Mouse (Mus musculus): ENCODE results near the gene Vmn1r192. TPM values are rescaled to one million over a fixed set of nuclear protein-coding genes. Genes with fewer than 3 reads are reported as not detected.
"Not testable (repeated sequence)": the region's sequence is repeated elsewhere in the genome, so short reads cannot be mapped to it uniquely, and the experiment has no call there.

Vmn1r192 gene
- polyA plus RNA-seq (2015; fragmentation: Nextera tagmentation; extraction: Ambion mirVana): not detected in 2 replicates

- Histone ChIP-seq H3K9me3 (no peaks in the 10 kb centered on the region), H3K36me3 (no peaks in the 10 kb centered on the region), H3K27me3 (no peaks in the 10 kb centered on the region), H3K27ac (no peak within 1 kb of the TSS), H3K9ac (replicated peaks) (no peak within 1 kb of the TSS), H3K4me1 (replicated peaks) (no peaks in the 10 kb centered on the region), H3K4me3 (replicated peaks) (no peak within 1 kb of the TSS), H3K4me2 (replicated peaks) (no peak within 1 kb of the TSS)
- ATAC-seq: no peak
These were observed at the start of gene Vmn1r192 for GRCm38 (mm10) chr13:22191041-22191440. TSS of gene Vmn1r192 (minus strand) at chr13:22191141.

DNA sequence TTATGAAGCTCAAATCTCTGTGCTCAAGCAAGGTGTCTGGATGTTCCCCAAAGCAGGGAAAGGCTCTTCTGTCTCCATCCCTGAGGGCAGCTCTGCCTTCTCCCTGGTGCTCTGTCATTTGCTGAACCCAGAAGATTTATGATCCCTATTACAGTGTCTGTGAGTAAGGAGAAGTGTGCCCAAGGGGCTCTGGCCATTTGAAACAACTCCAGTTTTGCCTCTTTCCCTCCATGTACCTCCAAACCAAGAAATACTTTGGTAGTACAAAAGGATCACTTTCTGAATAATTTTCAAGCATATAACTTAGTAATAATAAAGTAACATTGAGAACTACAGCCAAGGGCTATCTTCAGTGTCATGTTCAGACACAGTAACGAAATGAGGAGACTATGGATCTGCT lies 32.1 kb upstream of the Vmn1r192 start, which contains the start of gene Vmn1r193:
Gene Vmn1r193 (minus strand): TSS at position 101 of the 400 bp plus-strand sequence.
- not testable (repeated sequence) for H3K4me1 ChIP-seq (replicated peaks); H3K4me2 ChIP-seq (replicated peaks); H3K27me3 ChIP-seq; ATAC-seq; H3K27ac ChIP-seq; H3K36me3 ChIP-seq; H3K4me3 ChIP-seq (replicated peaks); H3K9me3 ChIP-seq; H3K9ac ChIP-seq (replicated peaks)
- 85% methylated on average over 1 of the region's 1 CpGs for WGBS

- not testable (repeated sequence) for H3K9me3 ChIP-seq; H3K4me3 ChIP-seq (replicated peaks); ATAC-seq; H3K4me1 ChIP-seq (replicated peaks); H3K4me2 ChIP-seq (replicated peaks); H3K27me3 ChIP-seq; H3K27ac ChIP-seq; H3K9ac ChIP-seq (replicated peaks); H3K36me3 ChIP-seq
- WGBS: 60% methylated on average over 3 of the region's 3 CpGs
These were observed 1.8 kb upstream of the Vmn1r192 start for GRCm38 (mm10) chr13:22192756-22193155.

- no peaks in the 10 kb centered on the region for H3K9me3 ChIP-seq
- 83% methylated on average over 2 of the region's 2 CpGs for WGBS
- H3K27me3 ChIP-seq: no peaks in the 10 kb centered on the region
- no peaks in the 10 kb centered on the region for H3K36me3 ChIP-seq
- no peaks in the 10 kb centered on the region for H3K4me1 ChIP-seq (replicated peaks)
- ATAC-seq: no peak
- no peak overlapping the region for H3K4me3 ChIP-seq (replicated peaks)
- H3K9ac ChIP-seq (replicated peaks): no peak overlapping the region
- H3K4me2 ChIP-seq (replicated peaks): no peak overlapping the region
- H3K27ac ChIP-seq: no peak overlapping the region
These were observed 556 bp downstream of the Vmn1r192 start for GRCm38 (mm10) chr13:22190385-22190784.

GRCm38 (mm10) chr13:22189313-22189712 lies 1.6 kb downstream of the Vmn1r192 start:
- no peak overlapping the region for H3K9ac ChIP-seq (replicated peaks)
- no peak overlapping the region for H3K4me3 ChIP-seq (replicated peaks)
- 92% methylated on average over 2 of the region's 2 CpGs for WGBS
- H3K36me3 ChIP-seq: no peaks in the 10 kb centered on the region
- no peak overlapping the region for H3K27ac ChIP-seq
- no peak overlapping the region for H3K4me2 ChIP-seq (replicated peaks)
- no peaks in the 10 kb centered on the region for H3K27me3 ChIP-seq
- H3K4me1 ChIP-seq (replicated peaks): no peaks in the 10 kb centered on the region
- no peaks in the 10 kb centered on the region for H3K9me3 ChIP-seq
- ATAC-seq: no peak

GRCm38 (mm10) chr13:22183869-22184268 lies 7.1 kb downstream of the Vmn1r192 start, which contains the start of gene Vmn1r191:
TSS of gene Vmn1r191 (minus strand) at chr13:22183969.
- 64% methylated on average over 1 of the region's 1 CpGs for WGBS
- no peak within 1 kb of the TSS for H3K4me3 ChIP-seq (replicated peaks)
- no peaks in the 10 kb centered on the region for H3K36me3 ChIP-seq
- no peak within 1 kb of the TSS for H3K27ac ChIP-seq
- ATAC-seq: no peak
- H3K4me1 ChIP-seq (replicated peaks): no peaks in the 10 kb centered on the region
- H3K9me3 ChIP-seq: no peaks in the 10 kb centered on the region
- no peaks in the 10 kb centered on the region for H3K27me3 ChIP-seq
- H3K4me2 ChIP-seq (replicated peaks): no peak within 1 kb of the TSS
- H3K9ac ChIP-seq (replicated peaks): no peak within 1 kb of the TSS

DNA sequence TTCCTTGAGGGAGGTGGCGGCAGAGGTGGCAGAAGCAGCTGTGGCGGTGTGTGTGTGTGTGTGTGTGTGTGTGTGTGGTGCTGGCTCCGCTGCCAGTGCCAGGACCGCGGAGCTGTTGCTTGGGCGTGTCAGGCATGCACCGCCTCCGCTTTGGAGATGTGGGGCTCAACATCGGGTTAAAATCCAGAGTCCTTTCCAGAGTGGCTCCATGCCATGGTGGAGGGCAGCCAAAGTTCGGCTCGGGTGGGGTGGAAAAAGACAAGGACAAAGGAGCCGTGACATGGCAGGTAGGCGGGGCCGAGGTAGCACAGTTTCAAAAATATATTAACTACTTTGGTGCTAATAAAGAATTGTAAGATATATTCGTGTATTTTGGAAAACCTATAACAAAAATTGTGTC lies 22.5 kb downstream of the Vmn1r192 start:
- 93% methylated on average over 15 of the region's 15 CpGs for WGBS
- ATAC-seq: no peak

DNA sequence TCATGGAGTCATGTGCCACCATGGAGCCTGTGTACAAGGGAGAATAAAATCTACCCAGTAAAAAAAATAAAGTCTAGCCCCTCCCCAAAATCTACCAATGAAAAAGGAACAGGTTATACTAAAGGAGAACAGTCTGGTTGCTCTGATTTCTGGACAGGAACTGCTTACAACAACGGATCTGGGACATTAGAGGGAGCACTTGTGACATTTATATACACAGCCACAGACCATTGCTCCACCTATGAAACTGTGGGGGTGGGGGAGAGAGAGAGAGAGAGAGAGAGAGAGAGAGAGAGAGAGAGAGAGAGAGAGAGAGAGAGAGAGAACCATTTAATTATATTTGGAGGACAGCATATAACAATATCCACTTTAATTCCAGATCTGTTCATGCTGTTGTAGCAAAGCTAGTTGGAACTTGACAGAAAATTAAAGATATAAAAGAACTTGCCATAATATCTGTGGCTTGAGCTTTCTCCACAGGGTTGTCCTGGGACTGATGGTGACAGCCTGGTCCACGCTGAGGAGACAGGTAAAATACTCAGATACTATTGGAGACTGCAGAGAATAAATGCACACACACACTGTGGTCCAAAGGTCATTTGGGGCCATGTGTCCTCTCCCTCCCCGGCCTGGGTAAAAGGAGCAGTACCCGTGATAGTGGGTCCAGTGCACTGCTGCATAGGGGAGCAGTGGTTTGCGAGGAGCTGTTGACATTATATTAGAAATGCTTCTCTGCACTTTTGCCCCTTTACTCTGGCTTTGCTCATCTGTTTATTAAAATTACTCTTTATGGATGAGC lies 54.2 kb downstream of the Vmn1r192 start:
- H3K4me1 ChIP-seq (replicated peaks); H3K27me3 ChIP-seq; H3K9ac ChIP-seq (replicated peaks); ATAC-seq; H3K9me3 ChIP-seq; H3K27ac ChIP-seq; H3K36me3 ChIP-seq; H3K4me3 ChIP-seq (replicated peaks); H3K4me2 ChIP-seq (replicated peaks): not testable (repeated sequence)
- WGBS: 73% methylated on average over 5 of the region's 5 CpGs

More for the DNA sequence above, 22.5 kb downstream of the Vmn1r192 start:
- no peaks in the 10 kb centered on the region for H3K27me3 ChIP-seq
- no peaks in the 10 kb centered on the region for H3K4me1 ChIP-seq (replicated peaks)
- no peaks in the 10 kb centered on the region for H3K36me3 ChIP-seq
- H3K4me2 ChIP-seq (replicated peaks): no peak overlapping the region
- H3K4me3 ChIP-seq (replicated peaks): no peak overlapping the region
- H3K9ac ChIP-seq (replicated peaks): no peak overlapping the region
- peaks cover 6% of the 10 kb centered on the region for H3K9me3 ChIP-seq
- H3K27ac ChIP-seq: no peak overlapping the region

Small RNA genes lying within 50 kb of the gene (microRNA-seq; reads per million reads assigned to microRNA genes)
- not detected for gene Gm23282
- not detected for gene Gm25084

Other genes with a start within 250 kb of the Vmn1r192 start
- 20.5 and 22.3 TPM in 2 replicates for gene Zfp184, start 246.0 kb downstream of the Vmn1r192 start, polyA plus RNA-seq (2015; fragmentation: Nextera tagmentation; extraction: Ambion mirVana)
- not detected in 2 replicates for gene Pom121l2, start 209.9 kb downstream of the Vmn1r192 start, polyA plus RNA-seq (2015; fragmentation: Nextera tagmentation; extraction: Ambion mirVana)
- gene Prss16, start 181.4 kb downstream of the Vmn1r192 start, polyA plus RNA-seq (2015; fragmentation: Nextera tagmentation; extraction: Ambion mirVana): not detected in 2 replicates
- 6.2 TPM in 1 of 2 replicates, not detected in the other for gene Hist1h2ah, start 155.6 kb downstream of the Vmn1r192 start, polyA plus RNA-seq (2015; fragmentation: Nextera tagmentation; extraction: Ambion mirVana)
- gene Hist1h2bk, start 155.3 kb downstream of the Vmn1r192 start, polyA plus RNA-seq (2015; fragmentation: Nextera tagmentation; extraction: Ambion mirVana): 4.0 and 5.5 TPM in 2 replicates
- 18.1 and 20.1 TPM in 2 replicates for gene Hist1h4i, start 149.8 kb downstream of the Vmn1r192 start, polyA plus RNA-seq (2015; fragmentation: Nextera tagmentation; extraction: Ambion mirVana)
- gene Hist1h2ag, start 148.2 kb downstream of the Vmn1r192 start, polyA plus RNA-seq (2015; fragmentation: Nextera tagmentation; extraction: Ambion mirVana): 17.7 and 21.2 TPM in 2 replicates
- gene Hist1h2bj, start 147.9 kb downstream of the Vmn1r192 start, polyA plus RNA-seq (2015; fragmentation: Nextera tagmentation; extraction: Ambion mirVana): 7.6 and 8.3 TPM in 2 replicates
- not detected in 2 replicates for gene Vmn1r188, start 106.7 kb downstream of the Vmn1r192 start, polyA plus RNA-seq (2015; fragmentation: Nextera tagmentation; extraction: Ambion mirVana)
- gene Vmn1r189, start 85.3 kb downstream of the Vmn1r192 start, polyA plus RNA-seq (2015; fragmentation: Nextera tagmentation; extraction: Ambion mirVana): not detected in 2 replicates
- gene Vmn1r191, start 7.2 kb downstream of the Vmn1r192 start, polyA plus RNA-seq (2015; fragmentation: Nextera tagmentation; extraction: Ambion mirVana): not detected in 2 replicates
- not detected in 2 replicates for gene Vmn1r193, start 32.0 kb upstream of the Vmn1r192 start, polyA plus RNA-seq (2015; fragmentation: Nextera tagmentation; extraction: Ambion mirVana)
- gene Vmn1r194, start 53.1 kb upstream of the Vmn1r192 start, polyA plus RNA-seq (2015; fragmentation: Nextera tagmentation; extraction: Ambion mirVana): not detected in 2 replicates
- gene Vmn1r195, start 79.4 kb upstream of the Vmn1r192 start, polyA plus RNA-seq (2015; fragmentation: Nextera tagmentation; extraction: Ambion mirVana): not detected in 2 replicates
- gene Vmn1r196, start 98.8 kb upstream of the Vmn1r192 start, polyA plus RNA-seq (2015; fragmentation: Nextera tagmentation; extraction: Ambion mirVana): not detected in 2 replicates
- not detected in 2 replicates for gene Vmn1r197, start 133.4 kb upstream of the Vmn1r192 start, polyA plus RNA-seq (2015; fragmentation: Nextera tagmentation; extraction: Ambion mirVana)
- not detected in 2 replicates for gene Vmn1r198, start 159.2 kb upstream of the Vmn1r192 start, polyA plus RNA-seq (2015; fragmentation: Nextera tagmentation; extraction: Ambion mirVana)
- gene Vmn1r199, start 188.7 kb upstream of the Vmn1r192 start, polyA plus RNA-seq (2015; fragmentation: Nextera tagmentation; extraction: Ambion mirVana): not detected in 2 replicates
- gene Vmn1r200, start 199.2 kb upstream of the Vmn1r192 start, polyA plus RNA-seq (2015; fragmentation: Nextera tagmentation; extraction: Ambion mirVana): 0.05 TPM in 1 of 2 replicates, not detected in the other

Measured in midbrain, embryonic 13.5 days (tissue).